Mouse (Mus musculus): ENCODE data around the gene Pacsin1.

The Pacsin1 gene

DNA sequence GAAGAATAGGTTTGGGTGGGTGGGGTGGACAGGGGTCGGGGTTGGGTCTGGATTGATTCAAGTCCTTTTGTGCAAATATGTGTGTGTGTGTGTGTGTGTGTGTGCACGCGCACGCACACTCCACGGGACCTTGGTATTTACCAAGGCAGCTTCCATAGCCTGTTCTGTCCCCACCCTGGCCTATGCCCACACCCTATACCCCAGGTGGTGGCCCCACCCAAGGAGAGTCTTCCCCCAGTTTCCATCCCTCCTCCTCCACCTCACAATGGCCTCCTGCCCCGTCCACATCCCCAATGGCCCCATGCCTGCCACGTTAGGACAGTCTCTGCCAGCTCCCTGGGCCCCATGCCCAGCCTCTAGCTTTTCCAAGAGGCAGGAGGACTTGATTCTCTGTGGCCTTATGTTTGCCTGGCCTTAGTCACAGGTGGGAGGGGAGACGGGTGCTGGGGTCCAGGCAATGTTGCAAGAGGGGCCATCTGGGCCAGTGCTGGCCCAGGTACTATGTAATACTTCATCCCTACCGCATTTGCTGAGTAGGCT, 65.9 kb downstream of the Pacsin1 start:
- no peak for DNase-seq (ENCODE audit: low read depth in 2 of 2, low spot score in 2 of 2)

DNA sequence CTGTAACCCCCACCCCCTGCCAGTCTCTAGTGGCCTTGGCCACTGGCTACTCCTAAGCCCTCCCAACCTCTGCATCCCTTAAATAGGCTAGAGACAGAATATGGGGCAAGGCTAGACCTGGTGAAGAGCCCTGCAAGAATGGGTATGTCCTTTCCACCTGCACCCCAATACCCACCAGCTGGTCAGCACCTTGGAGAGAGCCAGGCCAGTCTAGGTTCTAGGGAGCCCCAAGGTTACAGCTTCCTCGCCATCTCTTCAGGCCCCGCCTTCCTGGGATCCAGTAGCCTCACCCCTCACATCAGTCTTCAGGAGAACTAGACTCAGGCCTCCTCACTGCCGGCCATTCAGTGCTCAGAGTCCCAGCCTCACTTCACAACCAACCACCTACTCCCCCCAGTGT, 69.0 kb downstream of the Pacsin1 start:
- no peak for DNase-seq (ENCODE audit: low read depth in 2 of 2, low spot score in 2 of 2)

DNA sequence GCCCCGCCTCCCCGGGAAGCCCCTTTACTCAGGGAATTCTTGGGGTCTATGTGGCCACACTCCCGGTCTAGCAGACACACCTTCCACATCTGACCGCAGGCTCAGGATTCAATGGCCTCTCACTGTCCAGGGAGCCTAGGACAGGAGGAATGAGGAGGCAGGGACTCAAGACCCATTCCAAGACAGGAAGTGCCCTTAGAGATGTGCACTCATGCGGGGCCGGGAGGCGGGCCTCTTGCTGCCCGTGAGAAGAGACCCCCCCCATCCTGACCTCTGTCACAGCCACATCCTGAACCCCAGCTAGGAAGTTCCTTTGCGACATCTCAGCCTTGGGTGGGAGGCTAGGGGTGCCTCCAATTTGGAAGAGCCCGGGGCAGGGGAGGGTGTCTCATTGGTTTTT, 69.7 kb downstream of the Pacsin1 start:
- DNase-seq (ENCODE audit: low read depth in 2 of 2, low spot score in 2 of 2), result no peak

DNA sequence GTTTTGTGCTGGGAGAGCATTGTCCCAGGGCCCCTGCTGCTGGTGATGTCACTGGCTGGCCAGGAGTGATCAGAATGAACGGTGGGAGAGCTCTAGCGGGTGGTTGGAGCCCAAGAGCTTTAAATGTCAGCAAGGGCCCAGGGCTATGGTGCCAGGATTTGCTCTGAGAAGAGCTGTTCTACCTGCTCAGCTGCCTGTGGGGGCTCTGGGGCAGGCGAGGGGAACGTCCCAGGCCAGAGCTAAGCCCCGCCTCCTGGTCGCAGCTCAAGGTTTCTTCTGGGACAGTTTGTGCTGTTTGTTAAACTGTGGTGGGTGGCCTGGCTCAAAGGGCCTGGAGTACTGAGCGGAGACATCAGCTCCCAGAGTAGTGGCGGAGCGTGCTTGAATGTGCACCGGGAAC, 70.1 kb downstream of the Pacsin1 start:
- DNase-seq (ENCODE audit: low read depth in 2 of 2, low spot score in 2 of 2), result no peak

DNA sequence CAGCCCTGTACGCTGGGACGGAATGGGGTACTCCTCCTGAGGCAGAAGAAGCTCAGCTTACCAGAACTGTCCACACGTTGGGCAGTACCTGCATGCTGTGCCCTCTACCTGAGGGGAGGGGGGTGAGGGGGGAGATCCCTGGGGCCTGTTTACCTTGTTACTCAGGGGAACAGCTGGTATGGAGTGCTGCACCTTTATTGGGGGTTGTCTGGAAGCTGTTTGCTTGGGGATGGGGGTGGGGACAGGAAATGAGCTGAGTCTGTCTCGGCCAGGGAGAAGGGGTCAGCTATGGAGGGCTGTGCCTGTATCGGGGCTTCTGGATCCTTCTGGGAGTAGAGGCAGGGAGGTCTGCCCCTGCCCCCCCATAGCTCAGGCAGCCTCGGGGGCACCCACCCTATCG, 71.2 kb downstream of the Pacsin1 start:
- no peak for DNase-seq (ENCODE audit: low read depth in 2 of 2, low spot score in 2 of 2)

DNA sequence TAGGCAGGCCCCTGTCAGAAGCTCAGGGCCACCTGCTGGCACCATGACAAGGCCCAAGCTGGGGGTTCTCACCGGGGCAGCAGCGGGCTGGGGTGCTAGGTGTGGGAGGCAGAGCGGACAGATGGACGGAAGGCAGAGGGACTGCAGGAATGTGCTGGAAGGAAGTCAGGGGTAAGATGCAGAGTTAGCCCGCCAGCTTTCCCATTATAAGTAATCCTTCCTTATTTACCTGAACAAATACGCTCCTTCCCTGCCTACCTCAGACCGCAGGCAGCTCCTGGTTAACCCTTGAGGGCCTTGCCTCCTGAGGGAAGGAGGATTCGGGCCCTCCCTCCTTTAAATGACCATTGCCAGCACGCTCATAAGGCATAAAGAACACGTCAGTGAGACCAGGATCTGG, 73.5 kb downstream of the Pacsin1 start, which contains the start of gene Spdef:
TSS of gene Spdef (minus strand) at position 186 of the 400 bp plus-strand sequence.
- no peak for DNase-seq (ENCODE audit: low read depth in 2 of 2, low spot score in 2 of 2)

DNA sequence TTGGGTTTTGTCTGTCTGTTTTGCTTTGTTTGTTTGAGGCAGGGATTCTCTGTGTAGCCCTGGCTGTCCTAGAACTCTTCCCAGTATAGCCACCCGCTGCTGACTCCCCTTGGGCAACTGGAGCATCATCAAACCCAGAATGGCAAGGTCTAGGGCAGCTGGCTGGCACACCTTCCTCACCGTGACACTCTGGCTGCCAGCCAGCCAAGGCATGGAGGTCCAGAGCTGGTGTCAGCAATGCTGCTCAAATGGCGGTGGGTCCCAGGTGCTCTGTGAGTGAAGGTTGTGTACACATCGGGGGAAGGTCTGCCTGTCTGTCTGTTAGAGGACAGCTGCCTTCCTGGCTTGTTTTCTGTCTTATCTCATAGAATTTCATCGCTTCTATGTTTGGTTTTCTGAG, 76.8 kb downstream of the Pacsin1 start:
- no peak for DNase-seq (ENCODE audit: low read depth in 2 of 2, low spot score in 2 of 2)

DNA sequence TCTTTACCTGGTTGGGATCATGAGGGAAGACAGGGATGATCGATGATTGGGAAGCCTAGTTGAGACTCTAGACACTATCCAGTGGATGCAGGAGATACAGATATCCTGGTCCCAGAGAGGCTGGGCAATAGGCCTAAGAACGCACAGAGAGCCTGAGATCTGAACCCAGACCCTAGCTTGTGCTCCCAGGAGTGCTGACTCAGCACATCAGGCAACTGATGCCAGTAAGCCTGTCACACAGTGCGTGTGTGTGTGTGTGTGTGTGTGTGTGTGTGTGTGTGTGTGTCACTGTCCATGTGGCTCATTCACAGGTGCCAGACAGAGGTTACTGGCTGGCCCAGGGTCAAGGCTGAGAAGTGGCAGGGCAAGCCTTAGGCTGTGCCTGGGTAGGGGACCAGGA, 77.4 kb downstream of the Pacsin1 start:
- no peak for DNase-seq (ENCODE audit: low read depth in 2 of 2, low spot score in 2 of 2)

DNA sequence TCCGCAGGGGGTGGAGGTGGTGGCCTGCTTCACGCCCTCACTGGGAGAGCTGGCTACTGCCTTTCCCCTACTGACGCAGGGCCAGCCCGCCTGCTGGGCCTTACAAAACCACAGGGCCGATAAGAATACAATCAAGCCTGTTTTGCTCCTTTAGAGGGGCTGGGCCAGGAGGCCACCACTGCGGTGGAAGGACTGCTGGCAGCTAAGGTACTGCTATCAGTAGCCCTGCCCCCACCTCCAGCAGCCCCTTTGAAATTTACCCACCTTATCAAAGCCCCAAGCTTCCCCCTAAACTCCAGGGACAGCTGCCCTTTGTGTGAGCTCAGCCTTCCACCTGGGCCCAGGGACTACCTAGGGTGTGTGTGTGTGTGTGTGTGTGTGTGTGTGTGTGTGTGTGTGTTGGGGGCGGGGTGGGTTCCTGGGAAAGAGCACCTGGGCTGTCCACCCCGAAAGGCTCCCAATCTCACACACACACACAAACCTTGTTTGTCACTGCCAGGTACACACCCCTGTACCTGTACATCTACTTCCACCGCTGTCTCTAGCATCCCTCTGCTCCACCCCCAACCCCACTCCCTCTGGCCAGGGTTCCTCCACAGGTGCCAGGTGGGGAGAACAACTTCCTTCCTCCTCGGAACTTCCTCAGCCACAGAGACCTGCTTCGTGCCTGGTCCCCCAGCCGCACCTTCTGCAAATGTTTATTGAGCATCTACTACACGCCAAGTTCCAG, 79.2 kb downstream of the Pacsin1 start:
- DNase-seq (ENCODE audit: low read depth in 2 of 2, low spot score in 2 of 2), result no peak

DNA sequence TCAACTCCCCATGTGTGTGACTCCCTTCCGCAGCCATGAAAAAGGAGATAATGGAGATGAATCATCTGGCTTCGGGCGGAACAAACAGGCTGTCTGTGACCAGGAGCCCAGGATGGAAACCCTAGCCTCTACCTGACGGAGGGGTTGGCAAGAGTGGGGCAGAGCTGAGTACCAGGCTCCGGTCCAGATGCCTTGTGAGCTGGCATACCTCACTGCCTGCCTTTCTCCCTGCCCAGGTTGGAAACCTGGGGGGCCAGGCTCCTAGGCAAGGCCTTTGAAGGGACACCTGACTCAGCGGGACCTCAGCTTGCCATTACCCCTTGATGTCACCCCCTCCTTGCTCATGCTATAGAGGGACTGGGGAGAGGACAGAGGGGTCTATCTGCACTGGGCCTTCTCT, 85.7 kb downstream of the Pacsin1 start:
- no peak for DNase-seq (ENCODE audit: low read depth in 2 of 2, low spot score in 2 of 2)

DNA sequence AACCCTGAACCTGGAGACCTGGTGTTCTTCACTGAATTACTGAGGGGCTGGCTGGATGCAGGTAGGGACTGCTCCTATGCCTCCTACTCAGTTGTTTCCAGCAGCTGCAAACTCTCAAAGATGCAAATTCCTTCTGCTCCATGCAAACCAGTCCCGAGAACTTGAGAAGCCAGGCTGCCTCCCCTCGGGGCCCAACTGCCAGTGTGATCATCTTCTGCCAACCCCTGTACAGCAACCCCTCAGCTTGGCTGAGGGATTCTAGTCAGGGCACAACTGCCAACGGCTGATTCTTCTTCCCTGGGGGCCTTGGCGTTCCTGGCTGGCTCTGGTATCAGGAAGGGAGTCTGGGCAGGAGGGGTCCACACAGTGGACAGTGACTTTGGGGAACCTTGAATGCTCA, 91.1 kb downstream of the Pacsin1 start:
- DNase-seq (ENCODE audit: low read depth in 2 of 2, low spot score in 2 of 2), result no peak

DNA sequence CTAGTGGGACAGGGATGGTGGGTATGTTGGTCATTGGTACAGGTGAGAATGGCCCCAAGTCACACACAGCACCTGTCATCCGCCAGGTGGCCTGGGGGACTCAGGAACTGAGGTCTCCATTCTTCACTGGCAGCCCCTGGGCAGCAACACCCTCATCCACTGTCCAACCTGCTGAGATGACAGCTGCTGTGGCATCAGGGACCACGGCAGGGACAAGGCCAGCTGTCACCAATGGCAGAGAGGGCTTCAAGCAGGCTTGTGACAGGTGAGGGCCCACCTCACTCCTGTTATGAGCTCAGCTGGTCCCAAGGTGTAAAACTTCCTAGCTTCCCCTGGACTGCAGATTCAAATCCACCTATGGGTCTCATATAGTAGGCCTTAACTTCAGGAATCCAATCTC, 92.8 kb downstream of the Pacsin1 start:
- DNase-seq (ENCODE audit: low read depth in 2 of 2, low spot score in 2 of 2), result no peak

DNA sequence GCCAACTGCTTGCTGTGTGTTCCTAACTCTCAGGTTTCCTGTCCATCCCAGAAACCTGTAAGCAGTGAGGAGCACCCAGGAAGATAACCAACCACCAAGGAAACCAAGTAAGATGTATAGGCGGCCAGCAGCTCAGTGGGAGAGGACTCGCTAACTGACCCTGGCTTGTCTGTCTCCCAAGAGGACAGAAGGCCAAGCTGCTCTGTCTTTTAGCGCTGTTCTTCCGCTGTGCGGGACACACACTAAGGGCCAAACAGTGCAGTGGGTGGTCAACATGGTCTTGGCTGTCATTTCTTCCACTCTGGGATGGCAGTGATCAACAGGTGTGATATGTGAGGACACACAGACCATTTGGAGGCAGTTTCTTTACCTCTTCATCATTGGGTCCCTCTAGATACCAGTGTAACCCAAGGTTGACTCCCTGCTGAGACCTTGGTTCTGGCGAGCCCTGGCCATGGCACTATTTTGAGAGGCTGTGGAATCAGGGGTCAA, 95.2 kb downstream of the Pacsin1 start:
- DNase-seq (ENCODE audit: low read depth in 2 of 2, low spot score in 2 of 2), result no peak

DNA sequence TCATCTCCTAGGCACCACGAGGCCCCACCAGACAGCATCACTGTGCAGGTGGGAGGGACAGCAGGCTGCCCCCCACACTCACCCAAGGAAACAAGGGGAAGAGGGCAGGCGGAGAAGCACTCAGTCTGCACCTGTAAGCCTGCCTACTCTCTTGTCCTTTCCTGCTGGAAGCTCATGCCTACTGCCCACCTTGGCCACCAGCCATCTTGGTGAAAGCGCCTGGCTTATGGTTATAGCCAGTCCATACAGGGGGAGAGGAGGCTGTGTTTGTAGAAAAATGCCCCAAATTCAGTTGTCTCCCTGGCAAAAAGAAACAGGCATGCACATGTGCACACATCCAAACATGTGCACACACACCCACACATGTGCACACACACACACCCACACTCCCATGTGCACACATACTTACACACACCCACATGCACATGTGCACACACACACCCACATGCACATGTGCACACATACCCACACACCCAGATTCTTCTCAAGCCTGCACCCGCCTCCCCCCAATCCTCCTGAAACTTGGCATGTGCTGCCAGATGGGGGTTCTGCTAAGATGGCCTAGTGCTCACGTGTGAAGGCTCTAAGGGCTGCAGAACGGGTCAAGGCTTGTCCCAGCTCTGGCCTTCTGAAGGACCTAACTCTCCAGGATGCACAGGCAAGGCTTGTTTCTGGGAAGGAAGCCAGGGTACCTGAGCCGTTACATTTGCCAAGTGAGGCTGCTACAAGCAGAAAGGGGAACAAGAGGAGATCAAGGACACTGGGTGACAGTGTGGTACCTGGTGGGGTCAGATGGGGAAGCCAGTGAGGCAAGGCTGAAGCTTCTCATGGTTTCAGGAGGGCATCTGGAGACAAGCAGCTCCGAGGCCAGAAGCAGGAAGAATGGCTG, 96.2 kb downstream of the Pacsin1 start:
- no peak for DNase-seq (ENCODE audit: low read depth in 2 of 2, low spot score in 2 of 2)

DNA sequence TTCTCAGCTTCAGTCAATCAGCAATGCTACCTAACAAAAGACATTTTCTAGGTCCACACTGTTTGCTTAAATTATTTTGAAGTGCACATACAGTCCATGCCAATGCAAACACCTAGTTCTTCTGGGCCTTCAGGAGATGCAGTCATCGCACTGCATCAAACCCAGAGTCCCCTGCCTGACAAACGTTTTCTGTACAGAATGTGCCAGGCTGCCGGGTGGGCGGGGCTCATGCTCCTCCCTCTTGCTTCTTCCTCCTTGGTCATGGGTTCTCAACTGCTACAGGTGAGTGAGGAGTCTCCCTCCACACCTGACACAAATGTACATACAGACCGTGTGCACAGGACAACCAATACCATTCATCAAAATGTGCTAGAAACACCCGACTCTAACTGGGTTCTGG, 104.9 kb downstream of the Pacsin1 start:
- DNase-seq (ENCODE audit: low read depth in 2 of 2, low spot score in 2 of 2), result no peak
